Mouse (Mus musculus): ENCODE results near the gene Calm4. TPM values are rescaled to one million over a fixed set of nuclear protein-coding genes. Genes with fewer than 3 reads are reported as not detected.

The Calm4 gene
- polyA plus RNA-seq, 1 experiment: not detected

- TF ChIP-seq POLR2A (IDR thresholded peaks at IDR 0.05; ENCODE audit: borderline replicate concordance, insufficient read depth, low read length) (no peak), CTCF (IDR thresholded peaks at IDR 0.05; ENCODE audit: borderline replicate concordance, insufficient read depth, low read depth, low read length) (no peak)
- WGBS: 72% methylated on average over 10 of the region's 10 CpGs
- no peak for DNase-seq
- Histone ChIP-seq H3K4me3 (replicated peaks; ENCODE audit: insufficient read depth, low read depth, low read length) (no peak overlapping the region), H3K4me1 (ENCODE audit: control insufficient read depth, insufficient read depth, low read length) (no peaks in the 10 kb centered on the region), H3K27ac (ENCODE audit: insufficient read depth, low read length) (no peak overlapping the region), H3K27me3 (ENCODE audit: control insufficient read depth, insufficient read depth, low read length) (no peaks in the 10 kb centered on the region)
These were observed 25.5 kb downstream of the Calm4 start for GRCm38 (mm10) chr13:3862922-3863580.

- no peaks in the 10 kb centered on the region for H3K4me1 ChIP-seq (ENCODE audit: control insufficient read depth, insufficient read depth, low read length)
- WGBS: 82% methylated on average over 14 of the region's 14 CpGs
- H3K27ac ChIP-seq (ENCODE audit: insufficient read depth, low read length): no peak overlapping the region
- no peak for DNase-seq
- H3K27me3 ChIP-seq (ENCODE audit: control insufficient read depth, insufficient read depth, low read length): no peaks in the 10 kb centered on the region
- TF ChIP-seq CTCF (IDR thresholded peaks at IDR 0.05; ENCODE audit: borderline replicate concordance, insufficient read depth, low read depth, low read length) (no peak), POLR2A (IDR thresholded peaks at IDR 0.05; ENCODE audit: borderline replicate concordance, insufficient read depth, low read length) (no peak)
- H3K4me3 ChIP-seq (replicated peaks; ENCODE audit: insufficient read depth, low read depth, low read length): no peak overlapping the region
These were observed 28.2 kb downstream of the Calm4 start for GRCm38 (mm10) chr13:3865648-3866354.

- H3K27ac ChIP-seq (ENCODE audit: insufficient read depth, low read length): no peak overlapping the region
- H3K4me3 ChIP-seq (replicated peaks; ENCODE audit: insufficient read depth, low read depth, low read length): no peak overlapping the region
- no peaks in the 10 kb centered on the region for H3K27me3 ChIP-seq (ENCODE audit: control insufficient read depth, insufficient read depth, low read length)
- no peak for DNase-seq
- H3K4me1 ChIP-seq (ENCODE audit: control insufficient read depth, insufficient read depth, low read length): no peaks in the 10 kb centered on the region
- 77% methylated on average over 8 of the region's 8 CpGs for WGBS
- TF ChIP-seq POLR2A (IDR thresholded peaks at IDR 0.05; ENCODE audit: borderline replicate concordance, insufficient read depth, low read length) (no peak), CTCF (IDR thresholded peaks at IDR 0.05; ENCODE audit: borderline replicate concordance, insufficient read depth, low read depth, low read length) (no peak)
These were observed 28.9 kb downstream of the Calm4 start for GRCm38 (mm10) chr13:3866355-3867052.

- no peak for DNase-seq
- no peaks in the 10 kb centered on the region for H3K27me3 ChIP-seq (ENCODE audit: control insufficient read depth, insufficient read depth, low read length)
- WGBS: 83% methylated on average over 6 of the region's 6 CpGs
- TF ChIP-seq CTCF (IDR thresholded peaks at IDR 0.05; ENCODE audit: borderline replicate concordance, insufficient read depth, low read depth, low read length) (no peak), POLR2A (IDR thresholded peaks at IDR 0.05; ENCODE audit: borderline replicate concordance, insufficient read depth, low read length) (no peak)
- H3K27ac ChIP-seq (ENCODE audit: insufficient read depth, low read length): no peak overlapping the region
- no peaks in the 10 kb centered on the region for H3K4me1 ChIP-seq (ENCODE audit: control insufficient read depth, insufficient read depth, low read length)
- no peak overlapping the region for H3K4me3 ChIP-seq (replicated peaks; ENCODE audit: insufficient read depth, low read depth, low read length)
These were observed 29.6 kb downstream of the Calm4 start for GRCm38 (mm10) chr13:3867158-3867557.

- Histone ChIP-seq H3K27ac (ENCODE audit: insufficient read depth, low read length) (no peak overlapping the region), H3K27me3 (ENCODE audit: control insufficient read depth, insufficient read depth, low read length) (no peaks in the 10 kb centered on the region), H3K4me3 (replicated peaks; ENCODE audit: insufficient read depth, low read depth, low read length) (no peak overlapping the region), H3K4me1 (ENCODE audit: control insufficient read depth, insufficient read depth, low read length) (no peaks in the 10 kb centered on the region)
- TF ChIP-seq CTCF (IDR thresholded peaks at IDR 0.05; ENCODE audit: borderline replicate concordance, insufficient read depth, low read depth, low read length): no peak
- TF ChIP-seq POLR2A (IDR thresholded peaks at IDR 0.05; ENCODE audit: borderline replicate concordance, insufficient read depth, low read length): no peak
- no peak for DNase-seq
These were observed 32.3 kb downstream of the Calm4 start for GRCm38 (mm10) chr13:3869901-3870300.

GRCm38 (mm10) chr13:3872832-3873231, 35.3 kb downstream of the Calm4 start:
- Histone ChIP-seq H3K27me3 (ENCODE audit: control insufficient read depth, insufficient read depth, low read length) (no peaks in the 10 kb centered on the region), H3K4me3 (replicated peaks; ENCODE audit: insufficient read depth, low read depth, low read length) (no peak overlapping the region), H3K4me1 (ENCODE audit: control insufficient read depth, insufficient read depth, low read length) (no peaks in the 10 kb centered on the region), H3K27ac (ENCODE audit: insufficient read depth, low read length) (no peak overlapping the region)
- TF ChIP-seq CTCF (IDR thresholded peaks at IDR 0.05; ENCODE audit: borderline replicate concordance, insufficient read depth, low read depth, low read length) (no peak), POLR2A (IDR thresholded peaks at IDR 0.05; ENCODE audit: borderline replicate concordance, insufficient read depth, low read length) (no peak)
- no peak for DNase-seq
- WGBS: 96% methylated on average over 4 of the region's 4 CpGs

GRCm38 (mm10) chr13:3876448-3876847, 38.9 kb downstream of the Calm4 start:
- Histone ChIP-seq H3K4me3 (replicated peaks; ENCODE audit: insufficient read depth, low read depth, low read length) (no peak overlapping the region), H3K27ac (ENCODE audit: insufficient read depth, low read length) (no peak overlapping the region), H3K27me3 (ENCODE audit: control insufficient read depth, insufficient read depth, low read length) (no peaks in the 10 kb centered on the region), H3K4me1 (ENCODE audit: control insufficient read depth, insufficient read depth, low read length) (no peaks in the 10 kb centered on the region)
- no peak for DNase-seq
- 36% methylated on average over 6 of the region's 6 CpGs for WGBS
- no peak for TF ChIP-seq CTCF (IDR thresholded peaks at IDR 0.05; ENCODE audit: borderline replicate concordance, insufficient read depth, low read depth, low read length)
- TF ChIP-seq POLR2A (IDR thresholded peaks at IDR 0.05; ENCODE audit: borderline replicate concordance, insufficient read depth, low read length): no peak
